Mouse (Mus musculus): ENCODE measurements around the gene Tmem184b.

- TF ChIP-seq CTCF (IDR thresholded peaks at IDR 0.05; ENCODE audit: extremely low read depth, insufficient read length, insufficient replicate concordance, low read depth, low read length) (no peak), POLR2A (IDR thresholded peaks at IDR 0.05; ENCODE audit: low read depth, low read length) (no peak)
These were observed 60.6 kb downstream of the Tmem184b start for GRCm38 (mm10) chr15:79342641-79343337.

Measured in small intestine, adult 2 months (tissue).